Mouse (Mus musculus): ENCODE data around the gene Mtx1. TPM values are rescaled to one million over a fixed set of nuclear protein-coding genes. Genes with fewer than 3 reads are reported as not detected.

Gene Mtx1
- polyA plus RNA-seq, 1 experiment from 2014 or later: 231 TPM

MicroRNAs encoded within 50 kb of the gene (microRNA counts, 519-probe panel; counts per million panel counts)
- microRNA mmu-miR-92b: 1,929 counts per million, percentile 15 among the panel's probes with 10 or more counts

Small RNA genes within 50 kb of the gene (microRNA-seq; reads per million reads assigned to microRNA genes)
- 542 reads per million, percentile 67 among the genes with 10 or more reads in this experiment for gene Mir92b

Other genes starting within 250 kb of the Mtx1 start
- 13.8 TPM in 2 replicates for gene Rusc1, start 133.8 kb downstream of the Mtx1 start, polyA plus RNA-seq (2014; fragmentation: Nextera tagmentation; extraction: Ambion mirVana)
- not detected in 2 replicates for gene Gm43738, start 126.0 kb downstream of the Mtx1 start, polyA plus RNA-seq (2014; fragmentation: Nextera tagmentation; extraction: Ambion mirVana)
- 315 and 326 TPM in 2 replicates for gene Fdps, start 125.1 kb downstream of the Mtx1 start, polyA plus RNA-seq (2014; fragmentation: Nextera tagmentation; extraction: Ambion mirVana)
- 1.2 and 1.6 TPM in 2 replicates for gene Pklr, start 90.9 kb downstream of the Mtx1 start, polyA plus RNA-seq (2014; fragmentation: Nextera tagmentation; extraction: Ambion mirVana)
- 1.0 and 1.1 TPM in 2 replicates for gene Hcn3, start 66.9 kb downstream of the Mtx1 start, polyA plus RNA-seq (2014; fragmentation: Nextera tagmentation; extraction: Ambion mirVana)
- 34.8 and 35.2 TPM in 2 replicates for gene Clk2, start 62.3 kb downstream of the Mtx1 start, polyA plus RNA-seq (2014; fragmentation: Nextera tagmentation; extraction: Ambion mirVana)
- gene Scamp3, start 49.6 kb downstream of the Mtx1 start, polyA plus RNA-seq (2014; fragmentation: Nextera tagmentation; extraction: Ambion mirVana): 107 and 110 TPM in 2 replicates
- gene Fam189b, start 43.9 kb downstream of the Mtx1 start, polyA plus RNA-seq (2014; fragmentation: Nextera tagmentation; extraction: Ambion mirVana): 24.0 and 27.1 TPM in 2 replicates
- 30.7 and 33.1 TPM in 2 replicates for gene Gba, start 24.2 kb downstream of the Mtx1 start, polyA plus RNA-seq (2014; fragmentation: Nextera tagmentation; extraction: Ambion mirVana)
- gene Thbs3, start 11.9 kb downstream of the Mtx1 start, polyA plus RNA-seq (2014; fragmentation: Nextera tagmentation; extraction: Ambion mirVana): 21.0 and 21.6 TPM in 2 replicates
- gene Muc1, start 2.0 kb upstream of the Mtx1 start, polyA plus RNA-seq (2014; fragmentation: Nextera tagmentation; extraction: Ambion mirVana): 0.68 TPM in 1 of 2 replicates, not detected in the other
- gene Krtcap2, start 18.9 kb upstream of the Mtx1 start, polyA plus RNA-seq (2014; fragmentation: Nextera tagmentation; extraction: Ambion mirVana): 272 and 295 TPM in 2 replicates
- 4.0 and 5.5 TPM in 2 replicates for gene Trim46, start 19.2 kb upstream of the Mtx1 start, polyA plus RNA-seq (2014; fragmentation: Nextera tagmentation; extraction: Ambion mirVana)
- 93.3 and 106 TPM in 2 replicates for gene Dpm3, start 32.3 kb upstream of the Mtx1 start, polyA plus RNA-seq (2014; fragmentation: Nextera tagmentation; extraction: Ambion mirVana)
- gene Slc50a1, start 43.5 kb upstream of the Mtx1 start, polyA plus RNA-seq (2014; fragmentation: Nextera tagmentation; extraction: Ambion mirVana): 46.4 and 47.2 TPM in 2 replicates
- gene Efna1, start 54.1 kb upstream of the Mtx1 start, polyA plus RNA-seq (2014; fragmentation: Nextera tagmentation; extraction: Ambion mirVana): 42.4 and 47.7 TPM in 2 replicates
- gene Efna3, start 95.9 kb upstream of the Mtx1 start, polyA plus RNA-seq (2014; fragmentation: Nextera tagmentation; extraction: Ambion mirVana): 13.9 and 19.3 TPM in 2 replicates
- gene Efna4, start 110.9 kb upstream of the Mtx1 start, polyA plus RNA-seq (2014; fragmentation: Nextera tagmentation; extraction: Ambion mirVana): 46.9 and 48.9 TPM in 2 replicates
- gene Adam15, start 122.9 kb upstream of the Mtx1 start, polyA plus RNA-seq (2014; fragmentation: Nextera tagmentation; extraction: Ambion mirVana): 17.8 and 21.0 TPM in 2 replicates
- gene Dcst2, start 134.9 kb upstream of the Mtx1 start, polyA plus RNA-seq (2014; fragmentation: Nextera tagmentation; extraction: Ambion mirVana): 0.23 and 0.28 TPM in 2 replicates
- 0.37 and 0.44 TPM in 2 replicates for gene Dcst1, start 138.2 kb upstream of the Mtx1 start, polyA plus RNA-seq (2014; fragmentation: Nextera tagmentation; extraction: Ambion mirVana)
- 0.41 and 0.45 TPM in 2 replicates for gene Zbtb7b, start 167.7 kb upstream of the Mtx1 start, polyA plus RNA-seq (2014; fragmentation: Nextera tagmentation; extraction: Ambion mirVana)
- gene Lenep, start 175.7 kb upstream of the Mtx1 start, polyA plus RNA-seq (2014; fragmentation: Nextera tagmentation; extraction: Ambion mirVana): 0.61 TPM in 1 of 2 replicates, not detected in the other
- 19.0 and 21.9 TPM in 2 replicates for gene Flad1, start 184.8 kb upstream of the Mtx1 start, polyA plus RNA-seq (2014; fragmentation: Nextera tagmentation; extraction: Ambion mirVana)
- gene Cks1b, start 191.3 kb upstream of the Mtx1 start, polyA plus RNA-seq (2014; fragmentation: Nextera tagmentation; extraction: Ambion mirVana): 774 and 797 TPM in 2 replicates
- 55.7 and 64.5 TPM in 2 replicates for gene Shc1, start 191.4 kb upstream of the Mtx1 start, polyA plus RNA-seq (2014; fragmentation: Nextera tagmentation; extraction: Ambion mirVana)
- 64.3 and 65.5 TPM in 2 replicates for gene Pygo2, start 203.1 kb upstream of the Mtx1 start, polyA plus RNA-seq (2014; fragmentation: Nextera tagmentation; extraction: Ambion mirVana)
- 10.3 and 11.5 TPM in 2 replicates for gene Pbxip1, start 209.6 kb upstream of the Mtx1 start, polyA plus RNA-seq (2014; fragmentation: Nextera tagmentation; extraction: Ambion mirVana)
- 58.6 and 64.0 TPM in 2 replicates for gene Pmvk, start 227.5 kb upstream of the Mtx1 start, polyA plus RNA-seq (2014; fragmentation: Nextera tagmentation; extraction: Ambion mirVana)